Mouse (Mus musculus) heart, embryonic 11.5 days (tissue): Measurements from ENCODE around the gene Crybb1. TPM values are rescaled to one million over a fixed set of nuclear protein-coding genes. Genes with fewer than 3 reads are reported as not detected.

Experiments used
- ATAC-seq: fragments of 200-750 bp; cut with Nextera tagmentation; replicated peaks from 2 replicates; pipeline ENCODE4 v1.8.0; 2017; ENCODE audit warnings: moderate library complexity; ENCODE audit not compliant: insufficient number of reproducible peaks, low FRiP score, low TSS enrichment
- H3K27ac ChIP-seq: fragments of 300-500 bp; sonication (generic); 2 replicates; pipeline ENCODE4 v1.5.1; 2014; ENCODE audit warnings: mild to moderate bottlenecking, low read depth, low read length
- H3K27me3 ChIP-seq: fragments of 300-500 bp; sonication (generic); 2 replicates; pipeline ENCODE4 v1.6.1; 2014; ENCODE audit warnings: mild to moderate bottlenecking, low read length, mixed read lengths; ENCODE audit not compliant: control insufficient read depth, insufficient read depth
- H3K36me3 ChIP-seq: fragments of 300-500 bp; sonication (generic); 2 replicates; pipeline ENCODE4 v1.6.1; 2014; ENCODE audit warnings: mild to moderate bottlenecking, low read length, moderate library complexity, mixed read lengths; ENCODE audit not compliant: control insufficient read depth, insufficient read depth
- H3K4me1 ChIP-seq: fragments of 300-500 bp; sonication (generic); 2 replicates; pipeline ENCODE4 v1.6.1; 2014; ENCODE audit warnings: low read length; ENCODE audit not compliant: control insufficient read depth, insufficient read depth
- H3K4me2 ChIP-seq: fragments of 300-500 bp; sonication (generic); 2 replicates; pipeline ENCODE4 v1.6.1; 2014; ENCODE audit warnings: mild to moderate bottlenecking, moderate library complexity
- H3K4me3 ChIP-seq: fragments of 300-500 bp; sonication (generic); 2 replicates; pipeline ENCODE4 v1.5.1; 2014; ENCODE audit warnings: low read depth, low read length
- H3K9ac ChIP-seq: fragments of 300-500 bp; sonication (generic); 2 replicates; pipeline ENCODE4 v1.6.1; 2014; ENCODE audit warnings: mild to moderate bottlenecking, low read depth, low read length, moderate library complexity
- H3K9me3 ChIP-seq: fragments of 300-500 bp; sonication (generic); replicated peaks from 2 replicates; pipeline ENCODE4 v1.6.1; 2016; ENCODE audit warnings: low read length; ENCODE audit not compliant: control insufficient read depth
- WGBS: fragments of 180-500 bp; shearing (Covaris S2); extraction: QIAGEN DNeasy Blood & Tissue Kit; methylation state at CpG from one replicate; pipeline ENCODE4 v1.1.7; 2014; ENCODE audit not compliant: insufficient replicate concordance; 5-methylcytosine and 5-hydroxymethylcytosine counted together
- polyA plus RNA-seq: library from polyadenylated mRNA; unstranded; fragments of >200 nt; fragmentation: Nextera tagmentation; extraction: Ambion mirVana; gene quantifications from 2 replicates; pipeline ENCODE4 v1.2.1, GENCODE M21; 2014

Gene Crybb1
- polyA plus RNA-seq, 1 experiment from 2014 or later: not detected

DNA sequence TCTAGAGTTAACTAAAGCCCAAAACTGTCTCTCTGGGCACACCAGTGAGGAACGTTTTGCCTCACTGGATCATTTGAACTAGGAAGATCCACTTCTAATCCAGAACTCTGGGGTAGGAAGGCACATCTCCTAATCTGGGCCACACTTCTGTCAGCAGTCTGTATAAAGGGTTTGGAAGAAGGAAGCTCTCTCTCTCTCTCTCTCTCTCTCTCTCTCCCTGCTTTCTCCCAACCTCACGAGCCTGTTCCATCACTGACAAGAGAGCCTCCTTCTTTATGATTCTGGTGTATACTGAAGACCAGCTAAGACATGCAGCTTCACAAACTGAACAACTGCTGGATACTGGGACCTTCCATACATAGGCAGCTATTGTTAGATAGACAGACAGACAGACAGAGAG lies 13.8 kb upstream of the Crybb1 start:
- H3K36me3 ChIP-seq: no peaks in the 10 kb centered on the region

DNA sequence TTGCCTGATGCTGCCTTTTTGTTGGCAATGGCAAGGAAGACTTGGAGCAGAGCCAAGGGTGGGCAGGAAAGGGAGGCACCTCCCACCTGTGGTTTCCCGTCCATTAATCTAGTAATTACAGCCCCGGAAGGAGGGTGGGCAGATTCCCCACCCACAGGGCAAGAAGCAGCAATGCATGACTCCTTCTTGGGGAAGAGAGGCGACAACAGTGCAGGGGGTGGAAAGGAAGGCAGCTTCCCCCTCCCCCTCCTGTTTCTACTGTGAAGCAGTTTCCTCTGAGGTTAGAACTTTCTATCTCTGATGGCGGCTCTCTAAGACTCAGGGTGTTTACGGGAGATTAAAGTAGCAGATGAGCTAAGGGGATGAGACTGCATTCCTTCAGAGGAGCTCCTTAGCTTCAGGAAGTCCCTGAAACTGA lies 13.2 kb upstream of the Crybb1 start:
- 0 out of 2 replicates have a peak, but pooled peaks cover 8% of the 10 kb centered on the region for H3K4me1 ChIP-seq
- H3K27ac ChIP-seq: no peak overlapping the region
- H3K4me3 ChIP-seq: no peak overlapping the region
- peaks cover 31% of the 10 kb centered on the region for H3K27me3 ChIP-seq
- H3K9ac ChIP-seq: no peak overlapping the region
- no peak for ATAC-seq
- no peak overlapping the region for H3K4me2 ChIP-seq
- 58% methylated on average over 5 of the region's 5 CpGs for WGBS
- no peaks in the 10 kb centered on the region for H3K9me3 ChIP-seq
- no peaks in the 10 kb centered on the region for H3K36me3 ChIP-seq

More for the DNA sequence above, 13.8 kb upstream of the Crybb1 start:
- H3K27me3 ChIP-seq: peaks cover 31% of the 10 kb centered on the region
- no peak overlapping the region for H3K27ac ChIP-seq
- 0 out of 2 replicates have a peak, but pooled peaks cover 8% of the 10 kb centered on the region for H3K4me1 ChIP-seq
- no peak overlapping the region for H3K9ac ChIP-seq
- H3K9me3 ChIP-seq: no peaks in the 10 kb centered on the region
- no peak for ATAC-seq
- H3K4me2 ChIP-seq: no peak overlapping the region
- WGBS: 83% methylated on average over 2 of the region's 2 CpGs
- no peak overlapping the region for H3K4me3 ChIP-seq

GRCm38 (mm10) chr5:112243041-112243440 lies 12.6 kb upstream of the Crybb1 start:
- H3K4me1 ChIP-seq: 0 out of 2 replicates have a peak, but pooled peaks cover 8% of the 10 kb centered on the region
- WGBS: 52% methylated on average over 5 of the region's 5 CpGs
- H3K9me3 ChIP-seq: no peaks in the 10 kb centered on the region
- no peak overlapping the region for H3K9ac ChIP-seq
- no peak for ATAC-seq
- H3K36me3 ChIP-seq: no peaks in the 10 kb centered on the region
- no peak overlapping the region for H3K27ac ChIP-seq
- H3K4me2 ChIP-seq: no peak overlapping the region
- peaks cover 28% of the 10 kb centered on the region for H3K27me3 ChIP-seq
- H3K4me3 ChIP-seq: no peak overlapping the region

DNA sequence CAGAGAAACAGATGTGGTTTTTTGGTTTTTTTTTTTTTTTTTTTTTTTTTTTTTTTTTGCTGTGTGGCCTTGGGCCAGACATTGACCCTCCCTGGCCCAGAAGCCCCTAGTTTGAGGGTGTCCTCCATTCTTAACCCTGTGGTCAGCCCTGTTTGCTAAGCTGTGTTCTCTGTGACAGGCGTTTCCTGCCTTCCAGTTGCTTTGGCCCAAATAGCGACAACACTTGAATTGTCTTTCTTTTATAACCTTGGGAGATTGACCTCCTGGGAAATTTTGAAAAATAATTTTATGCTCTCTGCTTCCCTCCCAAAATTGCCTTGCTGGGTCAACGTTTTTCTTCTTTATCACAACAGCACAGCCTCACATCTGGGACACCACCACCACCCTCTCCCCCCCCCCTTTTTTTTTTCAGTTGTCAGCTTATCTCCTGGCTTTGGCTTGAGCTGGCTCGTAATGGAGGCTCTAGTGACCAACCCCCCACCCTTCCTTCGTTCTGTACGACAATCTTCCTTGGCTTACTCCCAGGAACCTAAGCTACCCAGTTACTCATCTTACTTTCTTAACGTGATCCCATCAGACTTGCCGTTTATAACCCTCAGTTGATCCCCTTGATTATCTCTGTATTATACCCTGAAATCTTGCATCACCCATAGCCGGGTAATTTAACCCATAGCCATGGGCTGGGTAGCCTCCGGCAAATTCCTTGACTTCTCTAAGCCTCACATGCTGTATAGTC lies 11.9 kb upstream of the Crybb1 start:
- H3K27me3 ChIP-seq: peaks cover 22% of the 10 kb centered on the region

GRCm38 (mm10) chr5:112244275-112244562 lies 11.4 kb upstream of the Crybb1 start:
- peaks cover 17% of the 10 kb centered on the region for H3K27me3 ChIP-seq
- H3K9ac ChIP-seq: no peak overlapping the region
- H3K4me3 ChIP-seq: no peak overlapping the region
- H3K4me2 ChIP-seq: no peak overlapping the region
- ATAC-seq: no peak
- WGBS: 16% methylated on average over 1 of the region's 1 CpGs
- no peaks in the 10 kb centered on the region for H3K9me3 ChIP-seq
- 0 out of 2 replicates have a peak, but pooled peaks cover 8% of the 10 kb centered on the region for H3K4me1 ChIP-seq
- no peaks in the 10 kb centered on the region for H3K36me3 ChIP-seq
- H3K27ac ChIP-seq: no peak overlapping the region

More for the DNA sequence above, 11.9 kb upstream of the Crybb1 start:
- Histone ChIP-seq H3K4me1 (0 out of 2 replicates have a peak, but pooled peaks cover 8% of the 10 kb centered on the region), H3K9me3 (no peaks in the 10 kb centered on the region), H3K4me2 (no peak overlapping the region), H3K36me3 (no peaks in the 10 kb centered on the region), H3K27ac (no peak overlapping the region), H3K9ac (no peak overlapping the region), H3K4me3 (no peak overlapping the region)
- 41% methylated on average over 10 of the region's 10 CpGs for WGBS
- no peak for ATAC-seq

- Histone ChIP-seq H3K27me3 (peaks cover 12% of the 10 kb centered on the region), H3K4me2 (no peak overlapping the region), H3K27ac (no peak overlapping the region), H3K4me1 (0 out of 2 replicates have a peak, but pooled peaks cover 8% of the 10 kb centered on the region), H3K36me3 (no peaks in the 10 kb centered on the region), H3K9me3 (no peaks in the 10 kb centered on the region), H3K4me3 (no peak overlapping the region), H3K9ac (no peak overlapping the region)
- 48% methylated on average over 8 of the region's 8 CpGs for WGBS
- ATAC-seq: no peak
Measured at GRCm38 (mm10) chr5:112244890-112245615, 10.6 kb upstream of the Crybb1 start.

DNA sequence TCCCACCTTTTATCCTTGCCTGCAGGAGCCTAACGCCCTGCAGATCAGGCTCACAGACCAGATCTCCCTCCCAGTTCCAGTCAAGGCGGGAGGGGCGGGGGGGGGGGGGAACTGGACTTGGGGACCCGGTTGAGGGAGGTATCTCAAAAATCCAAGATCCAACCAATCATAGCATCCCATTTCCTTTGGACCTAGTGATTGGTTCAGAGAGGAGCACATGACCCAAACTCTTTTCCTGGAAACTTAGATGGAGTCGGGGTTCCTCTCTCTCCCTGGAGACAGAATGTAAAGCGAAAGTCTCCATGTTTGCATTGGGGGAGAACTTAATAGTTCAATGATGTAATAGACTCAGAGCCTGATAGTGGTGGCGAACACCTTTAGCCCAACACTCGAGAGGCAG lies 8.2 kb upstream of the Crybb1 start:
- no peaks in the 10 kb centered on the region for H3K9me3 ChIP-seq
- H3K27me3 ChIP-seq: peaks cover 12% of the 10 kb centered on the region
- no peak overlapping the region for H3K27ac ChIP-seq
- WGBS: 44% methylated on average over 8 of the region's 8 CpGs
- H3K4me1 ChIP-seq: 0 out of 2 replicates have a peak, but pooled peaks cover 8% of the 10 kb centered on the region
- H3K36me3 ChIP-seq: no peaks in the 10 kb centered on the region
- H3K4me3 ChIP-seq: no peak overlapping the region
- no peak for ATAC-seq
- H3K4me2 ChIP-seq: no peak overlapping the region
- no peak overlapping the region for H3K9ac ChIP-seq

- Histone ChIP-seq H3K4me3 (no peak overlapping the region), H3K9ac (no peak overlapping the region), H3K9me3 (no peaks in the 10 kb centered on the region), H3K27me3 (peaks cover 12% of the 10 kb centered on the region), H3K4me1 (0 out of 2 replicates have a peak, but pooled peaks cover 11% of the 10 kb centered on the region), H3K27ac (no peak overlapping the region), H3K36me3 (no peaks in the 10 kb centered on the region), H3K4me2 (no peak overlapping the region)
- WGBS: 86% methylated on average over 11 of the region's 11 CpGs
- ATAC-seq: no peak
Measured at GRCm38 (mm10) chr5:112249106-112249505, 6.5 kb upstream of the Crybb1 start.
